Mouse (Mus musculus): ENCODE results near the gene Mst1.

The Mst1 gene

DNA sequence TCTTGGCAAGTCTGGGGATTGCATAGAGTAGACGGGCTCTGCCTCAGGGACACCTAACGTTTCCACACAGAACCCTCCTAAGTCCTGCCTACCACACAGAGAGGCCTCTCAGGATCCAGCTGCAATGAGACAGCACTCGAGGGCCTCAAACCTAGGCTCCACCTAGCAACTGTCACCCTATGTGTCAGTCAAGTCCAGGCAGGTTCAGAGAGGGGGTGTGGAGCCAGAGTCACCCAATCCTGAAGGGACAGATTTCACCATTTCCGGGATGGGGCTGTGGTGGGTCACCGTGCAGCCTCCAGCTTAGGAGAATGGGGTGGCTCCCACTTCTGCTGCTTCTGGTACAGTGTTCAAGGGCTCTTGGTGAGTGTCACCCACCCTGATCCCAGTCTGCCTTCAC lies at the start of gene Mst1:
Mst1 (plus strand) TSS at position 269 of the 400 bp plus-strand sequence.
- DNase-seq, result no peak

DNA sequence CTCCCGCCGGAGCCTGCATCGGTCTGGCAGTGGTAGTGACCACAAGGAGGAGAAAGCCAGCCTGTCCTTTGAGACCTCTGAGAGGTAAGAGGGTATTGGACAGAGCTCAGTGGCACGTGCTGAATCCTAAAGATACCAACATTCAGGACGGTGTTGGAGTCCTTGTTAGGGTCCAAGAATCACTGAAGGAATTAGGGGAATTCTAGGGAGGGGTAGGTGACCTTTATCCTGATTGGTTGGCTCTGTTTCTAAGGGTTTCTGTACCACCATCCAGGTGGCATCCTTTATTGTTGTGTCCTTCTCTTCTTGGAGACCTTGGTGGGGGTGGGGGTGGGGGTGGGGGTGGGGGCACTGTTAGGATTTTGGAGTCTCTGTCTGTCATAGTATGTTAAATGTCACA lies 48.1 kb upstream of the Mst1 start:
- DNase-seq, result no peak

DNA sequence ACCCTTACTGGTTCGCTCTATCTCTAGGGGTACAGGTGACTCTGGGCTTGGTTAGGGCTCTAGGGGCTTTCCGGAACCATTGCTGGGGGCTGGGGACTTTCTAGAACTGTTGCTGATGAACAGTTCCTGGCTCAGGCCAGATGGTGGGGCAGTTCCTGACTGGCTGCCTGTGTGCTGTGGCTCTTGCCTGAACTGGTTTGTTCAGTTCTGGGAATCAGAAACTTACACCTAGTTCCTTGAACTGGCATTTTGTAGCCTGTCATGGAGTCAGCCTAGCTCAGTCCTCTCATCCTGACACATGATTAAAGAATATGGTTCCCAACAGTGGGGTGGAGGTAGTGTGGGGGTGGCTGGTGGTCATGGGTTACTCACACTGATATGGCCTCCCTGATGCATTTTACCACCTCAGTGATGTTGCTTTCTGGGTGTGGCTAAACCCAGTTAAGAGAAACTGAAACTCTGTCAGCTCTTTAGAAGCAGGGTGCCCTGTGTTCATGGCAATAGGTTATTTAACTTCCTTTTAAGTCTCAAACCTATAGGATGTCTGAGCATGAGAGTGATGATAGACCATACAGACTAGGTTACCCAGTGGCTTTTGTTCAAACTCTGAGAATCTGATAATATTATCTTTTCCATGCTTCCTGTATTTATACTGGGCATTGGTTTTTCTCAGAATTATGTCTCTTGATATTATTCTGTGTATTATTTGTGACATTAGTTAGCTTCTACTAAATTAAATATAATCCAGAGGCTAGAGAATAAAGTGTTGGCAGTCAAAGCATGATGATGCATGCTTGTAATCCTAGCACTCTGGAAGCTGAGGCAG lies 44.7 kb upstream of the Mst1 start:
- no peak for DNase-seq

DNA sequence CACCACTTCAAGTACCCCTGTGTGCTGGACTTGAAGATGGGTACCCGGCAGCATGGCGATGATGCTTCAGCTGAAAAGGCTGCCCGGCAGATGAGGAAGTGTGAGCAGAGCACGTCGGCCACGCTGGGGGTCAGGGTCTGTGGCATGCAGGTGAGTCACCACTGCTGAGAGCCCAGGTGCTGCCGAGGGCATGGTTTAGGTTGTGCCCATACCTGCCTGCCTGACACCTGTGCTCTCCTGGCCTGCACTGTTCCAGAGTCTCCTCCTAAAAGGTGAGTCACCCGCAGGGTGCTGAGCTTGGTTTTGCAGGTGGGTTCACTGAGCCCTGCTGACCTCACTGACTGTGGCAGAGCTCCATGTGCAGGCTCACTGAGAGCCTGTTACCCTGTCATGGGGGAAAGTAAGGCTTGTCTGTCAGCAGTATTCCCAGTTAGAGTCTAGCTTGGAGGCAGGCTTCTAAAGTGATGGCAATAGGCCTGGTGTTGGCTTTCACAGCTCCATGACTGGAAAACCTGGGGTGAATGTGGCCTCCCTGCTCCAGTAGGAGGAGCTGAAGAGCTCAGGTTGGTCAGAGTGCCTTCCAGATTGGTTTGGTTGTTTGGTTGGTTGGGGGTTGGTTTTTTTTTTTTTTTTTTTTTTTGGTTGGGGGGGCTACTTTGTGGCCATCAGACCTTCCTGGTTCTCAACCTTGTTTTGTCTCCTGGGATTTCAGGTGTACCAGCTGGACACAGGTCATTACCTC lies 35.3 kb upstream of the Mst1 start:
- no peak for DNase-seq

DNA sequence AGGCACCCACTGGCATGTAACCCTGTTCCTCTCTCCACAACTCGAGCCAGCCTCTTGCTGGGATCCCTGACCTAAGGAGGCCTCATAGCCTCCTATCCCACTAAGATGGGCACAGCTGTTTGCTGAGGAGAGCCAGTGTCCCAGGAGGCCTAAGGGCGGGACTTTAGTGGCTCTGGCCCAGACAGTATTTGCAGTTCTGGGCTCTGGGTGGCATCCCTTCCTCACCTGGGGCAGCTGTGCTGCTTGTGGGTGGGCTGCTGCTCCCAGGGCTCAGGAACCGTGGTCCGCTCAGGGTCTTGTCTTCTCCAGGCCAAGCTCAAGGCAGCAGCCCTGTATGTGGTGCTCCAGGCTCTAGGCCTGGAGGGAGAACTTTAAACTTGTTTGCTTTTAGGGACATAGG lies 33.7 kb upstream of the Mst1 start:
- no peak for DNase-seq

DNA sequence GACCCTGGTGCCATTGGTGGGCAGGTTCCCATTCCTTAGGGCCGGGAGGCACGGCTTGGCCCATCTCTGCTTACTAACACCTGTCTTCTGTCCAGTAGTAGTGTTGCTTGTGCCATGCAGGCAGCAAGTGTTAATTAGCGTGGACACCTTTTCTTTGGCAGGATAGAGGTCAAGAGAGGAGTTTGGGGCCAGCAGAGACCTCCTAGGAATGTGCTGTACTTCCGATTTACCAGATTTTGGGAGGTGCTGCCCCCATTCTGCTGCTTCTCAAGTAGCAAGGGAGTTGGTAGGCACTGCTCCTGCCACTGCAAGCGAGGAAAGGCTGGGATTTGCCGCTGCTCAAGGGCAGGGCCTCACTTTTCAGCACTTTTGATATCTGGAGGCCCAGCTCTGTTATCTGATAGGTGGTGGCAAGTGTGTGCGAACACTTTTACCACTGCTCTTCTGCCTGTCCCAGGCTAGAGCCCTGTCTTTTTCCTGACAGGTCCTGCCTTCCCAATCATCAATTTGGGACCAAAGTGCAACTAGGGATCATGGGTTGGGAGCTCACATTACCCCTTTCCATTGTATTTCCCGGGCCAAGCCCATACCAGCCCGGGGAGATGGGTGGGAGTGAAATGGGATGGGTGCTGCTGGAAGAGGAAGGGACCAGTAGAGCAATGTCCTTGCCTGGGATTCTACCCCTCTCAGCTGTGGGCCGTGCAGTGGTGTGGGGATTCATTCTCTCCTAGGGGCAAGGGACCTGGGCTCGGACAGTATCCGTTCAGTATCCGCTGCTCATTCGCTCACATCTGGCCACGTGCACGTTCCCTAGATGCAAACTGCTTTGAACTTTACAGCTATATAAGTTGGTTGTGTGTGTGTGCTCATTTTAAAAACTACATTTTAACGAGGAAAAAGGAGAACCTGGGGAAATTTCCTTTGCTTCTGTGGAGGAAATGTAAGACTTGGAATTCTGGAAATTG lies 32.4 kb upstream of the Mst1 start:
- DNase-seq, result no peak

DNA sequence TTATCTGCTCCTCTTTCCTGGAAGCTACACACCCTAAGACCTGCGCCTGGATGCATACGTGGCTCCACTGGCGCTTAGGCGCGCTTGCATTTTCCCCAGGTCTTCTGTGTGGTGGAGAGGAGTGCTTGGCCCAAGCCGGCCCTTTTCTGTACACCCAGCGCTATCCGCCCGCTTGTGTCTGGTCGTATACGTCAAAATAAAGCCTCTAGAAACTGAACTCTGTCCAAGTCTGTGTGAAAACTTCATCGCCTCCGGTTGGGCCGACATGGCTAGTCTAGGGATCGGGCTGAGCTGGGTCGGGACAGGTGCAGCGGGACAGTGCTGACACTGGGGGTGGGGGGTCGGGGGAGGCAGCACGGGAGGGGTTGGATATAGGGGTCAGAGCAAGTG lies 31.7 kb upstream of the Mst1 start:
- DNase-seq, result no peak

DNA sequence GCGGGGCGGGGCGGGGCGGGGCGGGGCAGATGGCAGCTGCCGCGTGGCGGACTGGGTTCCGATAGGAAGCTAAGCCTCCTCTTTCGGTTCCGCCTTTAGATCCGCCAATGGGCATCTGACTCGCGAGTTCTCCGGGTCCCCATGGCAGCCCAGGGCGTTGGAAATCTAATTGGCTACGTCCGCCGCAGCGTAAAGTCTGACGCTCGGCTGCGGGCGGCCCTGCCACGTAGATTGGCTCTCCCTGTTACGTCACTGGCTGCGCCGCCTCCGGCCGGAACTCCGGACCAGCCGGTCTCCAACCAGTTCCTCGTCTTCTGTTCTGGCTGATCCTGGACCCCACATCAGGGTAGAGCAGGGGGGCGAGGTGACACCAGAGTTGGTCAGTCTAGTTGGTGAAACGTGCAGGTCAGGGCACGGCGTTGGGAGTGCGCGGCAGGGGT lies 31.2 kb upstream of the Mst1 start, which contains the start of gene Gmppb:
Gmppb (plus strand) TSS at position 227 of the 440 bp plus-strand sequence.
- peak; percentile 95 to 97 for DNase-seq

DNA sequence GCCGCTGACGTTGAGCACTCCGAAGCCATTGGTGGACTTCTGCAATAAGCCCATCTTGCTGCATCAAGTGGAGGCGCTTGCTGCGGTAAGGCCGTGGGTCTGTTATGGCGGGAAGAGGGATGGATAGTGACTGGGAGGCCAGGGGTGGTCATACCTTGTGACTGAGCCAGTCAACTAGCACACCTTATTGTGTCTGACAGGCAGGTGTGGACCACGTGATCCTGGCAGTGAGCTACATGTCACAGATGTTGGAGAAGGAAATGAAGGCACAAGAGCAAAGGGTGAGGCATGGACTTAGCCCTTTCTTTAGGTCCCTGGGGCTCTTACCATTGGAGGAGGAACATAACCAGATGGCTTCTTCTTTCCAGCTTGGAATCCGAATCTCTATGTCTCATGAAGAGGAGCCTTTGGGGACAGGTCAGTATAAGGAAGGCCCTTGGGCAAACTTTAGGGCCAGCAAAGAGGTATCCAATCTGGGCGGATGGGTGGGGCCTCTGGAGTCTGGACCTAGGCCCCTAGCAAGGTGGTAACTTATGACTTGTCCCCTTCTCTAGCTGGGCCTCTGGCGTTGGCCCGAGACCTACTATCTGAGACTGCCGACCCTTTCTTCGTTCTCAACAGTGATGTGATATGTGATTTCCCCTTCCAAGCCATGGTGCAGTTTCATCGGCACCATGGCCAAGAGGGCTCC lies 30.5 kb upstream of the Mst1 start:
- no peak for DNase-seq

DNA sequence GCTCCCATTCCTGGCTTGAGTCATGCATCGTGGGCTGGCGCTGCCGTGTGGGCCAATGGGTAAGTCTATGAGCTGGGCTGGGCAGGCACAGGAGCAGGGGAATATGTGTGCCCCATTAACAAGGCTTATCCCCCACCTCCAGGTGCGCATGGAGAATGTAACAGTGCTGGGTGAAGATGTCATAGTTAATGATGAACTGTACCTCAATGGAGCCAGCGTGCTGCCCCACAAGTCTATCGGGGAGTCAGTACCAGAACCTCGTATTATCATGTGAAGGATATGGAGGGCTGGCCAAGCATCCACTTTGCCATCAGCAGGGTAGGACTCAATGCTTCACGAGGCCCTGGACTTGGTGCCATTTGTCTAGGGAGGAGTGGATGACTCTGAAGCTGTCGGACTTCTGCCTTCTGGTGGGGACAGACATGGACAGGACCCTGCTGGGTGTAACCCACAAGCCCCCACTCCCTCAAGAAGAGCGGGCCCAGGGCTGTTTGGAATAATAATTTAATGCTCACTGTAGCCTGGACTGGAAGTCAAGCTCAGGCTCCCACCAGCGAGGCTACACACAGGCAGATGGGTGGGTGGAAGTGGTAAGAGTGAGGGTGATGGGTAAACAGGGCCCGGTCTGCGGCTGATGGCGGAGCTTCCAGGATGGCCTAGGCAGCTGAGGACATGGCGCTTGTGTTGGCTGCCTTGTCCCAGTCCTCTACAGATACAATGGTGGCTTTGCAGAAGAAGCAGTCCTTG lies 28.9 kb upstream of the Mst1 start:
- DNase-seq, result no peak

DNA sequence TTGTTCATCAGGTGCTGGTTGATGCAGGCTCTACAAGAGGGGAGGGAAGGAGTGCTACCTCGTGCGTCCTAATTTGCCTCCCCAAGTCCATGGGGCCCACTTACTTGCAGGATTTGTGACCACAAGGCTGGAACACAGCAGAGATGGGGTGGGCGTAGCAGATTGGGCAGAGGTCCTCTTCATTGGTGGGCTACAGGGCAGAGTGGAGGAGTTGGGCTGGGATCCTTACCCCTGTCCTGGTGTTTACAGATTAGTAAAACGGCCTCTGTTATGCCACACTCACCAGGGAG lies 28.4 kb upstream of the Mst1 start:
- DNase-seq, result no peak

DNA sequence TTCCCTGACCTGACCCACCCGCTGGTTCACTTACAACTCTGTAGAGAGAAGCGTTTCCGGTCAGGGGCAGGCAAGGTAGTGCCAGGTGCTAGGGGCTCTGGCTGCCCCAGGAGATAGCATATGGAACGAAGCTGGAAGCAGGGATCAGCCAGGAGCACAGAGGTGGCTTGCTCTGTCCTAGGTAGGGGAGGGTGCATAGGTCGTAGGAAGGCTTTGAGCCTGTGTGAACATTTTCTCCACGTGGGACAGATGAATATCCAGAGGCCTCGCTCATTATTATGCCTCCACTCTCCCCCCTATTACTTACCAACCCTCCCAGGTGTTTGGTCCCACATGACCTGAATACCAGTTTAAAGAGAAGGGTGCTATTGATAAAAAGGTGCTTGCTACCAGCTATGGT lies 27.8 kb upstream of the Mst1 start:
- no peak for DNase-seq

DNA sequence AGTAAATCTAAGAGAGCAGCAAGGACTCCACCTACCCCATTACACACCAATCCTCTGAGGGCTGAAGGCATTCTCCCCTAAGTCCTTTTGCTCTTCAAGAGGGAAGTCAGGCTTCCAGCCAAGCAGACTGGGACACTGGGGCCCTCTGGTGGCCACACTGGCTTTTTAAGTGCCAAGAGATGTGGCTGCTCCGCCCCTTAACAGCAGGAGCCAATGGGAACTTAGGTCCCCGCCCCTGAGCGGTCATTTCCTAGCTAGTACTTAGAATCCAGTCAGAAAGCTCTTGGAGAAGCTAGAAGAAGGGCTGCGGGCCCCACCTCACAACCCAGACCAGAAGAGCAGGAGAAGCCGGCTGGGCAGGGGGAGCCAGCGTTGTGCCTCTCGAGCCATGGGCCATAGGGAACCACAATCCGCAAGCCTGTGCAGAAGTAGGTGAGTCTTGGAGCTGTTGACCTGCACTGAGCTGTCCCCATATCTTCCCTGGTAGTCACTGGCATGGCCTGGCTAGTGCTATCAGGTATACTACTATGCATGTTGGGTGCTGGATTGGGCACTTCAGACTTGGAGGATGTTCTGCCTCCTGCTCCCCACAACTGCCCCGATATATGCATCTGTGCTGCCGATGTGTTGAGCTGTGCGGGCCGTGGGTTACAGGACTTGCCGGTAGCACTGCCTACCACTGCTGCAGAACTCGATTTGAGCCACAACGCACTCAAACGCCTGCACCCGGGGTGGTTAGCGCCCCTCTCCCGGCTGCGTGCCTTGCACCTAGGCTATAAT lies 27.2 kb upstream of the Mst1 start, which contains the start of gene Amigo3:
Amigo3 (plus strand) TSS at position 275 of the 780 bp plus-strand sequence.
- peak; percentile 95 to 97 for DNase-seq

DNA sequence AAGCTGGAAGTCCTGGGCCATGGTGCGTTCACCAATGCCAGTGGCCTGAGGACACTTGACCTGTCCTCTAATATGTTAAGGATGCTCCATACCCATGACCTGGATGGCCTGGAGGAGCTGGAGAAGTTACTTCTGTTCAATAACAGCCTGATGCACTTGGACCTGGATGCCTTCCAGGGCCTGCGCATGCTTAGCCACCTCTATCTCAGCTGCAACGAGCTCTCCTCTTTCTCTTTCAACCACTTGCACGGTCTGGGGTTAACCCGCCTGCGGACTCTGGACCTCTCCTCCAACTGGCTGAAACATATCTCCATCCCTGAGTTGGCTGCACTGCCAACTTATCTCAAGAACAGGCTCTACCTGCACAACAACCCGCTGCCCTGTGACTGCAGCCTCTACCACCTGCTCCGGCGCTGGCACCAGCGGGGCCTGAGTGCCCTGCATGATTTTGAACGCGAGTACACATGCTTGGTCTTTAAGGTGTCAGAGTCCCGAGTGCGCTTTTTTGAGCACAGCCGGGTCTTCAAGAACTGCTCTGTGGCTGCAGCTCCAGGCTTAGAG lies 26.5 kb upstream of the Mst1 start:
- DNase-seq, result no peak

DNA sequence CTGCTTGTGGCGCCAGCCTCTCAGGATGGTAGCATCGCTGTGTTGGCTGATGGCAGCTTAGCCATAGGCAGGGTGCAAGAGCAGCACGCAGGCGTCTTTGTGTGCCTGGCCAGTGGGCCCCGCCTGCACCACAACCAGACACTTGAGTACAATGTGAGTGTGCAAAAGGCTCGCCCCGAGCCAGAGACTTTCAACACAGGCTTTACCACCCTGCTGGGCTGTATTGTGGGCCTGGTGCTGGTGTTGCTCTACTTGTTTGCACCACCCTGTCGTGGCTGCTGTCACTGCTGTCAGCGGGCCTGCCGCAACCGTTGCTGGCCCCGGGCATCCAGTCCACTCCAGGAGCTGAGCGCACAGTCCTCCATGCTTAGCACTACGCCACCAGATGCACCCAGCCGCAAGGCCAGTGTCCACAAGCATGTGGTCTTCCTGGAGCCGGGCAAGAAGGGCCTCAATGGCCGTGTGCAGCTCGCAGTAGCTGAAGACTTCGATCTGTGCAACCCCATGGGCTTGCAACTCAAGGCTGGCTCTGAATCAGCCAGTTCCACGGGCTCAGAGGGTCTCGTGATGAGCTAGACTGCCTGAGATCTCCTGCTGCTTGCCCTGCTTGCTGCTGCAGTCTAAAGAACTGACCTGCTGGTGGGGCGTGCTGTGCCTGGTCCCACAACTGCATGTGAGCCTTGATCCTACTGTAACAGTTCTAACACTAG lies 25.8 kb upstream of the Mst1 start:
- DNase-seq, result no peak

DNA sequence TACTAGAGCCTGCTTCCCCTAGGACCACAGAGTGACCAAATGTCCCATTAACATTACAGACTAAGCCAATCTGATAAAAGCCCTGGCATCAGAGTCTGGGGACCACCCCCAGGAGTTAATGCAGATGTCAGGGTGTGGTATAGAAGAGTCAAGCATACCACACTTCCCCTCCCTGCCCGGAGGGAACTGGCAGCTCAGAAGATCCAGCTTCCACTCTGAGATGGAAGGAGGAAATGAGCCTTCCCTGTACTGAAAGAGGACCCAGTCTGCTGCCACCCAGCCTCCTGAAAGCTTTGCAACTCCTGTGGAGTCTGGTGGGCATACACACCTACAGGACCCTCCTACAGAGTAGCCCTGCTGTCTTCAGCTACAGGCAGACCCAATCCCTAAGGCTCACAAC lies 25.2 kb upstream of the Mst1 start:
- no peak for DNase-seq

DNA sequence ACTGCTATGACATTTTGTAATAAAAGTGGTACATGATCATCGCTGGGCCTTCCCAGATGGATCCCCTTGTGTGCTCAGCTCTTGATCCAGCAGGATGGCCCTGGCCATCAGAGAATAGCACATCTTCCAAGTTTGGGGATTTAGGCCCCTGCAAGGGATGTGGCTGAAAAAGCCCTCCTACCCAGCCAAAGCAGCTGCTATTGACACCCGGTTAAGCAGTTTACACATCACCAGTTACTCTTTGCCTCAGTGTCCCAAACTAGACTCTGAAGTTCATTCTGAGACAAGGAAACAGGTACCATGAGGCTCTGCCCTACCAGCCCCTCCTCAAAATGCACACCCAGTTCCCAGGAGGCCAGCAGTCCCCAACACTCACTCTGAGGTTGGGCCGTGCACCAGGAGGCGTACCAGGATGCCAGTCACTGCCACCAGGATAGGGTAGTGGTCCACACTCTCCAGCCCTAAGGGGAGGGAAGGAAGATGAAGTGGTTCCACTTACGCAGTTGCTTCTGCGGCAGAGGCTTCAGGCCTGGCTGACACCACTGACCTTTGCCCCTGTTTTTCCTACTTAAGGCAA lies 24.5 kb upstream of the Mst1 start:
- DNase-seq, result no peak

DNA sequence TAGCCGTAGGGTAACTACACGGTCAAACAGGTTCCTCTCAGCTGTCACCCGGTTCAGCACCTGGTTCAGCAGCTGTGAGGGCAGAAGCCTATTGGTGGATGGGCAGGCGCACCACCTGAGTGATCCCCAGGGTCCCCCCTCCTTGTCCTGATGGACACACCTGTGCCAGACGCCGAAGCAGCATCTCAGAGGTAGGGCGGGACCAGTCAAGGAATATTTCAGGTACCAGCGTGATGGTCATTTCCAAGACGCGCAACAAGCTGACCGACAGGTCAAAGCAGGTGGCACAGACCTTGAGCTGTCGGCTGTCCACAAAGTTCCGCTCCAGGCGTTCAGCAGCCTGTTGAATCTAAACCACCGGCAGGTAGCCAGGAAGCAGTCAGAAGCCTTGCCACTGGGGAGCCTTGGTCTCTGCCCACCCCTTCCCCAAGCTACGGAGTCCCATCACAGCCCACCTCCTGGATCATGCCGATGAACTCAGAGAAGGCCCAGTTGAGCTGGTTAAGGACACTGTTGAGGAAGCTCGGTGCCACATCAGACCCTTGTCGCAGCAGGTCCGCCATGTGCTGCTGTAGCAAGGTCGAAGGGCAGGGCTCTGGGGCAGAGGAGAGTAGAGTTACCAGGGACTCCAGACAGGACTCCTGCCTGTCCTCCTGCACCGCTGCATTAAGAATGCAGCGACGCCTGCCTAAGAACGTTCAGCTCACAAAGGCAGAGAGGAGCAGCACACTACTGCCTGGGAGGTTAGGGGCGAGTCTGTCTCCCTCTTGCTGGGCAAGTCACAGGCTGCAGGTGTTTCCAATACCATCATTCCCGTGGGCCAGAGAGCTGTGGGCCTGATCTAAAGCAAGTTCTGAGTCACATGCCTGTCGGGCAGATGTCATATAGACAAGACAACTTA lies 23.6 kb upstream of the Mst1 start:
- DNase-seq, result no peak

DNA sequence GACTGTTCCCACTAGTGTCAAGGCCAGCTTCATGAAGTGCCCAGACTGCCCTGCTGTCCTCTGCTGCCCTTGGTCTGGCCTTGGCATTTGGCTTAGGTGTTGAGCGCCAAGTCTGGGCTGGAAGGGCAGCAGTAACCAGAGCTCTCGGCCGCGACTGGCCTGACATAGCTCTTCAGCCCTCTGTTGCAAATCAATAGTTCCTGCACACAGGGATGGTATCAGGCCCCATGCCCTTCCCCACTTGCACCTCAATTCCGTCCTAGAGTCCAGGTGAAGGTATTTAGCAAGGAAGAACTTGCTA lies 23.0 kb upstream of the Mst1 start:
- DNase-seq, result no peak

Measured in cerebellum, postnatal 14 days (tissue).